Mouse (Mus musculus) limb, embryonic 11.5 days (tissue): Measurements from ENCODE around the gene Hist1h4d. TPM values are rescaled to one million over a fixed set of nuclear protein-coding genes. Genes with fewer than 3 reads are reported as not detected.

Source experiments
- ATAC-seq: fragments of 200-750 bp; cut with Nextera tagmentation; 2 replicates; pipeline ENCODE4 v1.8.0; 2017; ENCODE audit warnings: low read depth; ENCODE audit not compliant: insufficient number of reproducible peaks, low FRiP score, low TSS enrichment
- DNase-seq: peaks from one replicate; pipeline ENCODE4 v3.0.0-alpha.2; 2015; ENCODE audit warnings: low spot score
- H3K27ac ChIP-seq: fragments of 300-500 bp; sonication (generic); replicated peaks from 2 replicates; pipeline ENCODE4 v1.5.1; 2014; ENCODE audit warnings: low read depth, mild to moderate bottlenecking, low read length
- H3K27me3 ChIP-seq: fragments of 300-500 bp; sonication (generic); 2 replicates; pipeline ENCODE4 v1.6.1; 2014; ENCODE audit warnings: mild to moderate bottlenecking, low read length, mixed read lengths; ENCODE audit not compliant: control insufficient read depth, insufficient read depth
- H3K36me3 ChIP-seq: fragments of 300-500 bp; sonication (generic); 2 replicates; pipeline ENCODE4 v1.6.1; 2014; ENCODE audit warnings: mild to moderate bottlenecking, low read length, moderate library complexity, mixed read lengths; ENCODE audit not compliant: control insufficient read depth, insufficient read depth
- H3K4me1 ChIP-seq: fragments of 300-500 bp; sonication (generic); 2 replicates; pipeline ENCODE4 v1.6.1; 2014; ENCODE audit warnings: low read length, mixed read lengths; ENCODE audit not compliant: control insufficient read depth, insufficient read depth
- H3K4me2 ChIP-seq: fragments of 300-500 bp; sonication (generic); 2 replicates; pipeline ENCODE4 v1.6.1; 2014; ENCODE audit warnings: low read depth, mild to moderate bottlenecking, moderate library complexity; ENCODE audit not compliant: severe bottlenecking
- H3K4me3 ChIP-seq: fragments of 300-500 bp; sonication (generic); 2 replicates; pipeline ENCODE4 v1.5.1; 2014; ENCODE audit warnings: low read depth, low read length
- H3K9ac ChIP-seq: fragments of 300-500 bp; sonication (generic); 2 replicates; pipeline ENCODE4 v1.6.1; 2014; ENCODE audit warnings: mild to moderate bottlenecking, low read length
- H3K9me3 ChIP-seq: fragments of 300-500 bp; sonication (generic); 2 replicates; pipeline ENCODE4 v1.6.1; 2016; ENCODE audit warnings: low read length; ENCODE audit not compliant: control insufficient read depth
- WGBS: fragments of 180-500 bp; shearing (Covaris S2); extraction: QIAGEN DNeasy Blood & Tissue Kit; methylation state at CpG from one replicate; pipeline ENCODE4 v1.1.7; 2014; 5-methylcytosine and 5-hydroxymethylcytosine counted together
- polyA plus RNA-seq: library from polyadenylated mRNA; unstranded; fragments of >200 nt; fragmentation: Nextera tagmentation; extraction: Ambion mirVana; gene quantifications from 2 replicates; pipeline ENCODE4 v1.2.1, GENCODE M21; 2014

Gene Hist1h4d
- polyA plus RNA-seq, 1 experiment from 2014 or later: 134 TPM

GRCm38 (mm10) chr13:23595622-23596372, 14.4 kb downstream of the Hist1h4d start:
- Histone ChIP-seq H3K4me3 (no peak overlapping the region), H3K9me3 (no peaks in the 10 kb centered on the region), H3K4me1 (0 out of 2 replicates have a peak, but pooled peaks cover 5% of the 10 kb centered on the region), H3K36me3 (no peaks in the 10 kb centered on the region), H3K9ac (no peak overlapping the region), H3K27ac (no peak overlapping the region), H3K27me3 (no peaks in the 10 kb centered on the region), H3K4me2 (no peak overlapping the region)
- DNase-seq (no peak), ATAC-seq (no peak)
- 82% methylated on average over 7 of the region's 7 CpGs for WGBS

GRCm38 (mm10) chr13:23597957-23598356, 16.6 kb downstream of the Hist1h4d start:
- WGBS: 6% methylated on average over 9 of the region's 9 CpGs
- ATAC-seq: no peak
- no peak overlapping the region for H3K4me2 ChIP-seq

GRCm38 (mm10) chr13:23603182-23603699, 21.8 kb downstream of the Hist1h4d start:
- ATAC-seq (no peak), DNase-seq (no peak)
- Histone ChIP-seq H3K9me3 (no peaks in the 10 kb centered on the region), H3K36me3 (no peaks in the 10 kb centered on the region), H3K4me1 (no peaks in the 10 kb centered on the region), H3K27ac (no peak overlapping the region), H3K4me2 (no peak overlapping the region), H3K4me3 (no peak overlapping the region), H3K9ac (no peak overlapping the region), H3K27me3 (no peaks in the 10 kb centered on the region)
- 80% methylated on average over 7 of the region's 7 CpGs for WGBS

More at GRCm38 (mm10) chr13:23597957-23598356, 16.6 kb downstream of the Hist1h4d start:
- H3K4me1 ChIP-seq: 0 out of 2 replicates have a peak, but pooled peaks cover 4% of the 10 kb centered on the region
- H3K36me3 ChIP-seq: no peaks in the 10 kb centered on the region
- no peak overlapping the region for H3K9ac ChIP-seq
- DNase-seq: peak; percentile 89
- H3K27ac ChIP-seq: no peak overlapping the region
- no peaks in the 10 kb centered on the region for H3K9me3 ChIP-seq
- no peak overlapping the region for H3K4me3 ChIP-seq
- H3K27me3 ChIP-seq: no peaks in the 10 kb centered on the region

DNA sequence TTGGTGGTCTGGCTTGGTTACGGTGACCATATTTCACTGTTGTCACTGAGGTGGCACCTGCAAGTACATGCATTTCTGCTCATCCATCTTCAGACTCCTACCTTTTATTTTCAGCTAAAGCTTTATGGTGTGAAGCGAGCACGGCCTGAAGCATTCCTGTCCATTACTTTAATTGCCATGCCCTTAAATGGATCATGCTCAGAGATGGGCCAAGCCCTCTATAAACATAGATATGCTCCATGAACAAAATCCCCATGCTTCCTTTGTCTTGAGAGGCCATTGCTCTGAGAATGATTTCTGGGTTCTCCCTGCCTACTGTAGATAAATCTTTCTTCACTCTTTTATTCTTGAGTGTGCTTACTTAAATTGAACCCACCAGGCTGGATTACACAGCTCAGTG, 23.1 kb downstream of the Hist1h4d start:
- Histone ChIP-seq H3K4me2 (no peak overlapping the region), H3K27me3 (no peaks in the 10 kb centered on the region), H3K9me3 (no peaks in the 10 kb centered on the region), H3K4me3 (no peak overlapping the region), H3K27ac (no peak overlapping the region), H3K36me3 (no peaks in the 10 kb centered on the region), H3K4me1 (no peaks in the 10 kb centered on the region), H3K9ac (no peak overlapping the region)
- 84% methylated on average over 3 of the region's 3 CpGs for WGBS
- ATAC-seq (no peak), DNase-seq (no peak)

GRCm38 (mm10) chr13:23605052-23605451, 23.7 kb downstream of the Hist1h4d start:
- Histone ChIP-seq H3K36me3 (no peaks in the 10 kb centered on the region), H3K9me3 (no peaks in the 10 kb centered on the region), H3K27ac (no peak overlapping the region), H3K4me3 (no peak overlapping the region), H3K9ac (no peak overlapping the region), H3K27me3 (no peaks in the 10 kb centered on the region), H3K4me1 (no peaks in the 10 kb centered on the region), H3K4me2 (no peak overlapping the region)
- DNase-seq (no peak), ATAC-seq (no peak)
- 87% methylated on average over 3 of the region's 3 CpGs for WGBS

DNA sequence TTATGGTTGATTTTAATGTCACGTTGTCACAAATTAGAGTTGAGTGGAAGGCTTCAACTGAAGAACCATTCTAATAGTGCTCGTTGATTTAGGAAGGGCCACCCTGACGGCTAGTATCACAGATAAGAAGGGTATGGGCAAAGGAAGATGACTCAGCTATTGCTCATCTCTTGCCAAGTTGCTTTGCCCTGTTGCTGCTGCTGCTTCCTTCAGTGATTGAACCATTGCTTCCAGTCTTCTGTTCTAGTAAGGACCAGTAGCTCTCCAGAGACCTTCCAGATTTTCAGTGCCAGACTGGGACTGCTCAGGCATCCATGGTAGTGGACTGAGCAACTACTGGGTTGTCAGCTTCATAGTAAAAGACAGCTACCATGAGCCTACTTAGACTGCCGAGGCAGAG, 27.8 kb downstream of the Hist1h4d start:
- no peak overlapping the region for H3K27ac ChIP-seq
- no peak overlapping the region for H3K4me2 ChIP-seq
- DNase-seq (no peak), ATAC-seq (no peak)
- H3K9ac ChIP-seq: no peak overlapping the region
- H3K9me3 ChIP-seq: no peaks in the 10 kb centered on the region
- no peaks in the 10 kb centered on the region for H3K4me1 ChIP-seq
- H3K4me3 ChIP-seq: no peak overlapping the region
- no peaks in the 10 kb centered on the region for H3K36me3 ChIP-seq
- 91% methylated on average over 4 of the region's 4 CpGs for WGBS
- H3K27me3 ChIP-seq: no peaks in the 10 kb centered on the region

DNA sequence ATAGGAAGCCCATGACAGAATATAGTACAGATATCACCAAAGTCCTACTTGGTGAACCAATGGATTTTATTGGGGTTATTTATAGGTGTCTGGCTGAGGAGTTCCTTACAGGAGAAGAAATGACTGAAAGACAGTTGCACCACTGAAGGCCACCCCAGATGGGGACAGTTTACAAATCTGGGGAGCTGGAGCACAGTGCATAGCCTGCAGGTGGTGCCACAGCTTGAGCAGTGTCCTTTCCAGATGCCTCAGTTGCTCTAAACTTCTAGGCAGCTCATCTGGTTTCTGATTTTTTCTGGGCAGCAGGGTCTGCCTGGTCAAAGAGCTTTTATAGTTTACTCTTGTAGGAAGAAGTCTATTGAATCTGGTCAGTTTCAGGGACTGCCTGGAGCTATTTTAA, 28.4 kb downstream of the Hist1h4d start:
- no peaks in the 10 kb centered on the region for H3K4me1 ChIP-seq
- ATAC-seq (no peak), DNase-seq (no peak)
- no peaks in the 10 kb centered on the region for H3K27me3 ChIP-seq
- H3K9ac ChIP-seq: no peak overlapping the region
- H3K4me2 ChIP-seq: no peak overlapping the region
- no peak overlapping the region for H3K27ac ChIP-seq
- H3K9me3 ChIP-seq: no peaks in the 10 kb centered on the region
- no peak overlapping the region for H3K4me3 ChIP-seq
- H3K36me3 ChIP-seq: no peaks in the 10 kb centered on the region

- ATAC-seq (no peak), DNase-seq (no peak)
- Histone ChIP-seq H3K27me3 (no peaks in the 10 kb centered on the region), H3K9ac (no peak overlapping the region), H3K4me3 (no peak overlapping the region), H3K4me2 (no peak overlapping the region), H3K36me3 (no peaks in the 10 kb centered on the region), H3K4me1 (no peaks in the 10 kb centered on the region), H3K9me3 (no peaks in the 10 kb centered on the region), H3K27ac (no peak overlapping the region)
- WGBS: 76% methylated on average over 2 of the region's 2 CpGs
Observed at GRCm38 (mm10) chr13:23610393-23610792, 29.0 kb downstream of the Hist1h4d start.
